Mouse (Mus musculus) intestine, embryonic 16.5 days (tissue): ENCODE results near the gene Cdnf. TPM values are rescaled to one million over a fixed set of nuclear protein-coding genes. Genes with fewer than 3 reads are reported as not detected.

Source experiments
- ATAC-seq: fragments of 200-750 bp; cut with Nextera tagmentation; 2 replicates; pipeline ENCODE4 v1.8.0; 2017; ENCODE audit warnings: moderate TSS enrichment, moderate library complexity
- H3K27ac ChIP-seq: fragments of 300-500 bp; sonication (generic); 2 replicates; pipeline ENCODE4 v1.5.1; 2014; ENCODE audit warnings: mild to moderate bottlenecking, low read length
- H3K27me3 ChIP-seq: fragments of 300-500 bp; sonication (generic); replicated peaks from 2 replicates; pipeline ENCODE4 v1.6.1; 2014; ENCODE audit warnings: low read length, control low read depth, mixed read lengths; ENCODE audit not compliant: control insufficient read depth, insufficient read depth
- H3K36me3 ChIP-seq: fragments of 300-500 bp; sonication (generic); 2 replicates; pipeline ENCODE4 v1.6.1; 2014; ENCODE audit warnings: low read length, control low read depth; ENCODE audit not compliant: control insufficient read depth, insufficient read depth
- H3K4me1 ChIP-seq: fragments of 300-500 bp; sonication (generic); 2 replicates; pipeline ENCODE4 v1.6.1; 2014; ENCODE audit warnings: low read length, control low read depth, mixed read lengths; ENCODE audit not compliant: control insufficient read depth, insufficient read depth
- H3K4me2 ChIP-seq: fragments of 300-500 bp; sonication (generic); 2 replicates; pipeline ENCODE4 v1.6.1; 2014; ENCODE audit warnings: low read depth, low read length, control low read depth
- H3K4me3 ChIP-seq: fragments of 300-500 bp; sonication (generic); 2 replicates; pipeline ENCODE4 v1.5.1; 2014; ENCODE audit warnings: mild to moderate bottlenecking, low read length
- H3K9ac ChIP-seq: fragments of 300-500 bp; sonication (generic); 2 replicates; pipeline ENCODE4 v1.6.1; 2014; ENCODE audit warnings: low read depth, low read length
- H3K9me3 ChIP-seq: fragments of 300-500 bp; sonication (generic); 2 replicates; pipeline ENCODE4 v1.6.1; 2016; ENCODE audit warnings: low read length, control low read depth; ENCODE audit not compliant: control insufficient read depth
- WGBS: fragments of 180-500 bp; shearing (Covaris S2); extraction: QIAGEN DNeasy Blood & Tissue Kit; methylation state at CpG from one replicate; pipeline ENCODE4 v1.1.7; 2014; 5-methylcytosine and 5-hydroxymethylcytosine counted together
- polyA plus RNA-seq: library from polyadenylated mRNA; unstranded; fragments of >200 nt; fragmentation: Nextera tagmentation; extraction: Ambion mirVana; gene quantifications from 2 replicates; pipeline ENCODE4 v1.2.1, GENCODE M21; 2015

The Cdnf gene
- polyA plus RNA-seq, 1 experiment from 2014 or later = 0.32 TPM

- ATAC-seq = no peak
- no peaks in the 10 kb centered on the region for H3K4me1 ChIP-seq
- H3K27me3 ChIP-seq = no peaks in the 10 kb centered on the region
- H3K9ac ChIP-seq = no peak overlapping the region
- H3K4me3 ChIP-seq = no peak overlapping the region
- H3K27ac ChIP-seq = no peak overlapping the region
- H3K4me2 ChIP-seq = no peak overlapping the region
- peaks cover 10% of the 10 kb centered on the region; the same call in 1 of the 2 replicates for H3K36me3 ChIP-seq
- no peaks in the 10 kb centered on the region for H3K9me3 ChIP-seq
- 94% methylated on average over 5 of the region's 5 CpGs for whole genome bisulfite sequencing
Measured at GRCm38 (mm10) chr2:3500886-3501285, 11.9 kb upstream of the Cdnf start.

GRCm38 (mm10) chr2:3512076-3512475, 754 bp upstream of the Cdnf start:
- H3K36me3 ChIP-seq = peaks cover 10% of the 10 kb centered on the region; the same call in 1 of the 2 replicates
- WGBS = under 1% methylated on average over 15 of the region's 15 CpGs
- ATAC-seq = no peak
- H3K4me1 ChIP-seq = peaks cover 12% of the 10 kb centered on the region
- peak overlapping the region; percentile 80 for H3K27ac ChIP-seq
- H3K27me3 ChIP-seq = no peaks in the 10 kb centered on the region
- peak overlapping the region; percentile 81 for H3K4me2 ChIP-seq
- H3K4me3 ChIP-seq = peak overlapping the region; percentile 82
- H3K9ac ChIP-seq = peak overlapping the region; percentile 81
- H3K9me3 ChIP-seq = no peaks in the 10 kb centered on the region

GRCm38 (mm10) chr2:3522558-3522957, 9.7 kb downstream of the Cdnf start:
- no peaks in the 10 kb centered on the region for H3K9me3 ChIP-seq
- H3K27ac ChIP-seq = no peak overlapping the region
- no peak overlapping the region for H3K4me3 ChIP-seq
- no peak for ATAC-seq
- no peak overlapping the region for H3K4me2 ChIP-seq
- no peaks in the 10 kb centered on the region for H3K27me3 ChIP-seq
- no peaks in the 10 kb centered on the region for H3K36me3 ChIP-seq
- H3K4me1 ChIP-seq = no peaks in the 10 kb centered on the region
- no peak overlapping the region for H3K9ac ChIP-seq
- 74% methylated on average over 4 of the region's 4 CpGs for WGBS

GRCm38 (mm10) chr2:3526288-3526687, 13.5 kb downstream of the Cdnf start:
- Histone ChIP-seq H3K36me3 (no peaks in the 10 kb centered on the region), H3K9ac (no peak overlapping the region), H3K4me3 (no peak overlapping the region), H3K4me2 (no peak overlapping the region), H3K27me3 (no peaks in the 10 kb centered on the region), H3K27ac (no peak overlapping the region), H3K9me3 (no peaks in the 10 kb centered on the region), H3K4me1 (no peaks in the 10 kb centered on the region)
- no peak for ATAC-seq
- 80% methylated on average over 6 of the region's 6 CpGs for WGBS

GRCm38 (mm10) chr2:3541307-3542079, 28.7 kb downstream of the Cdnf start:
- Histone ChIP-seq H3K4me3 (no peak overlapping the region), H3K27me3 (no peaks in the 10 kb centered on the region), H3K36me3 (no peaks in the 10 kb centered on the region), H3K4me1 (peaks cover 5% of the 10 kb centered on the region; the same call in 1 of the 2 replicates), H3K4me2 (no peak overlapping the region), H3K9ac (no peak overlapping the region), H3K9me3 (no peaks in the 10 kb centered on the region), H3K27ac (peak overlapping the region; percentile 41; the same call in 1 of the 2 replicates)
- ATAC-seq = no peak
- WGBS = 49% methylated on average over 9 of the region's 9 CpGs

GRCm38 (mm10) chr2:3546055-3546454, 33.2 kb downstream of the Cdnf start:
- no peak overlapping the region for H3K9ac ChIP-seq
- H3K4me1 ChIP-seq = peaks cover 5% of the 10 kb centered on the region; the same call in 1 of the 2 replicates
- H3K27me3 ChIP-seq = no peaks in the 10 kb centered on the region
- no peak overlapping the region for H3K4me2 ChIP-seq
- 67% methylated on average over 2 of the region's 2 CpGs for WGBS
- no peak for ATAC-seq
- no peak overlapping the region for H3K4me3 ChIP-seq
- no peak overlapping the region for H3K27ac ChIP-seq
- no peaks in the 10 kb centered on the region for H3K9me3 ChIP-seq
- no peaks in the 10 kb centered on the region for H3K36me3 ChIP-seq

GRCm38 (mm10) chr2:3546588-3546987, 33.8 kb downstream of the Cdnf start:
- Histone ChIP-seq H3K27me3 (no peaks in the 10 kb centered on the region), H3K4me3 (no peak overlapping the region), H3K36me3 (no peaks in the 10 kb centered on the region), H3K4me1 (peaks cover 5% of the 10 kb centered on the region; the same call in 1 of the 2 replicates), H3K4me2 (no peak overlapping the region), H3K27ac (no peak overlapping the region), H3K9me3 (no peaks in the 10 kb centered on the region), H3K9ac (no peak overlapping the region)
- WGBS = 4% methylated on average over 4 of the region's 4 CpGs
- peak; percentile 59; the same call in 1 of the 2 replicates for ATAC-seq

GRCm38 (mm10) chr2:3570186-3570585, 57.4 kb downstream of the Cdnf start, which contains the start of gene Fam107b:
Gene Fam107b (plus strand): TSS chr2:3570488.
- Histone ChIP-seq H3K9me3 (no peaks in the 10 kb centered on the region), H3K27ac (no peak within 1 kb of the TSS), H3K4me3 (no peak within 1 kb of the TSS), H3K27me3 (no peaks in the 10 kb centered on the region), H3K36me3 (no peaks in the 10 kb centered on the region), H3K4me2 (no peak within 1 kb of the TSS), H3K9ac (no peak within 1 kb of the TSS), H3K4me1 (no peaks in the 10 kb centered on the region)
- ATAC-seq = no peak
- 73% methylated on average over 12 of the region's 12 CpGs for WGBS

GRCm38 (mm10) chr2:3570606-3571005, 57.8 kb downstream of the Cdnf start:
- H3K36me3 ChIP-seq = no peaks in the 10 kb centered on the region
- no peaks in the 10 kb centered on the region for H3K4me1 ChIP-seq
- no peak overlapping the region for H3K9ac ChIP-seq
- H3K27ac ChIP-seq = no peak overlapping the region
- no peak overlapping the region for H3K4me2 ChIP-seq
- H3K27me3 ChIP-seq = no peaks in the 10 kb centered on the region
- WGBS = 83% methylated on average over 11 of the region's 11 CpGs
- no peak overlapping the region for H3K4me3 ChIP-seq
- no peak for ATAC-seq
- no peaks in the 10 kb centered on the region for H3K9me3 ChIP-seq
